Mouse (Mus musculus) cerebellum, adult (tissue): Measurements from ENCODE around the gene Prr5.
A peak's percentile ranks its signal among the peaks of the same experiment; 100 is the strongest.

Source experiments
- ATAC-seq: cut with Nextera tagmentation; 2 replicates; pipeline ENCODE4 v1.9.2; 2017; ENCODE audit warnings: mild to moderate bottlenecking, moderate library complexity, mixed read lengths; ENCODE audit not compliant: insufficient number of reproducible peaks, low FRiP score, low TSS enrichment

Prr5 gene

GRCm38 (mm10) chr15:84668938-84669747 lies at the start of gene Prr5:
Prr5 (plus strand) TSS chr15:84669620.
- no peak for ATAC-seq

DNA sequence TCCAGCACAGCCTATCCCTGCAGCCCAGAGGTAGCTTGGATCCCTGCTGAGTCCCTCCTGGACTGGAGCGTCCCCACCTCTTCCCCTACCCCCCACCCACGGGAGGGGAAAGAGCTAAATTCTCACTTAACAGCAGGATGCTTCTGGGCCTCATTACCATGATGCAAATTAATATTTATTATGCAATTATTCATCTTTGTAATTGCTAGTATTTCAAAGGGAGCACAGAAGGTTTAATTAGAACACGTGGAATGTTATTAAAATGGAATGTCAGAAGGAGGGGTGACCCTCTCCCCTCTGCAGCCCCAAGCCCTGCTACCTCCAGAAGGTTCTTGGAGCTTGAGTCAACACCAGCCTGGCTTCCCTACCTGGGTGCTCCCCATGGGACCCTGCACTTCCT lies 49.4 kb upstream of the Prr5 start:
- no peak for ATAC-seq

DNA sequence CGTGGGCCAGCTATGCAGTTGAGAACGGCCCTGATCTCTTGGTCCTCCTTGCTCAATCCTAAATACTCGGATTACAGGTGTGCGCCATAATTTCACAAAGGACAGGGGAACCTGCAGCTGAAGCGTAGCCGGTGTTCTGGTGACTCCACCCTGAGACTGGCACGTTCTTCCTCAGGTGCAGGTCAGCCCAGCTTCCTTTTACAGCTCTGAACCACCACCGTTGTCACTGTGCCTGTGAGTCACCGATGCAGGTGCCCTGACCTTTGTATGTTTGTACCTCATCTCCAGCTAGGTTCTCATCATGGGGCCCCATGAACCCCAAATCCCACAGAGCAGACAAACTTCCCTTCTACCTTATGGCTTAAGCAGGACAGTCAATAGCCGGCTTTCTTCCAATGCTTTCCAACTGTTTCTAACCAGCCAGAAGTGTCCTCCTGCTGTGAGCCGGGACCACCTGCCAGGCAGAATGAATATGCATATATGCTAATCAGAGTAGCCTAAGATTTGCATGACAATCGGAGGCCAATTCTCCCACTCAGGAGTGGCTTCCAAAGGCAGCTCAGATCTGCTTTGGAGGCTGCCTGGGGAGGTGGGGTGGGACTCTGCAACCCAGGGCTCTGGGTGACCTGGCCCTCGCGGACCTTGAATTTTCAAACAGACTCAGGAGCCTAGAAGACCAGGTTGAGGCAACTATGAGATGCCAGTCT lies 47.5 kb upstream of the Prr5 start:
- no peak for ATAC-seq

GRCm38 (mm10) chr15:84624870-84625269 lies 44.5 kb upstream of the Prr5 start:
- ATAC-seq = no peak

DNA sequence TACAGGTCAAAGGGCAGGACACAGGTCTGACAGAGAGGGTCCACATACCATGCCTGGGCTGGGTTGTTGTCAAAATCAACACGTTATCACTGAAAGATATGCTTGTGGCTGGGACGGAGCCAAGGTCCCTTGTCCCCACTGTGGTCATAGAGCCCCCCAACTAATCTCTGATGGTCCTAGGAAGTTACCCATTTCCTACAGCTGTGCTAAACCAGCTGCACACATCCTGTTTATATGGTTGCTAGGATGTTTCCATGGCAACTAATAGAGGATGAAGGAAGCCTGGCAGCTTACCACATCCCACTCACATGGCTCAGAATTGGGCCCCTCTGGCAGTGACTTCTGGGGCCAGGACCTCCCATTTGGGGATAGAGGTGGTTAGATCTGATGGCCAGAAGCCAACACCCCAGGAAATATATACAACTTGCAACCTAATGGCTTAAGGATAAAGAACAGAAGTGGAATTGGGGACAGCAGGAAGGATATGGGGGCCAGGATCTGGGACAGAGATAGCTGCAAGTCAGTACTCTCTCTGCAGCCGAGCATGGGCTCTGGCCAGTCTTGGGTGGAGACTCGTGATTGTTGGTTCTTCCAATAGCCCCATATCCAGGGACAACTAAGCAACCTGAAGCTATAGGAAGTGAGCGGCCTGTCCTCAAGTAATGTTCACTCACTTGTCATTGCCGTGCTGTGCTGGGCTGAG lies 43.6 kb upstream of the Prr5 start:
- no peak for ATAC-seq

DNA sequence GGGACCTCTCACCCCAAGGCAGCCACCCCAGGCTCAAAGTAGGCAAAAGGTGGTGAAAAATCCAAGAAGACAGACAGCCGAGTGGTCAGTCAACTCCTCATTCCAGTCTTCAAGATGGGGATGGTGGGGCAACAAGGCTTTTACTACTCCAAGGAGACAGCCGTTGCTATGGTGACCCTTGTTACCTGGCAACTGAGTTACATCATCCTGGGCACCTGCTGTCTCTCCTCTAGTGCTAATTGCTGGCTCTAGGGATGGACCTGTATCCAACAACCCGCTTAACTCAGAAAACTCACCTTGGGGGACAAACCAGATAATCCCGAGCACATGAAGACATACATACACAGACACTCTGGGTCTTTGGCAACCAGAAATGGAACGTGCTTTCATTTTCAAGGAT lies 42.1 kb upstream of the Prr5 start:
- ATAC-seq = no peak

GRCm38 (mm10) chr15:84629680-84630079 lies 39.7 kb upstream of the Prr5 start:
- no peak for ATAC-seq

- peak; percentile 69 for ATAC-seq
These were observed 37.9 kb upstream of the Prr5 start for GRCm38 (mm10) chr15:84631560-84631959.

GRCm38 (mm10) chr15:84634361-84634760 lies 35.1 kb upstream of the Prr5 start:
- ATAC-seq = no peak

- ATAC-seq = no peak
These were observed 31.0 kb upstream of the Prr5 start for GRCm38 (mm10) chr15:84638405-84638804.

DNA sequence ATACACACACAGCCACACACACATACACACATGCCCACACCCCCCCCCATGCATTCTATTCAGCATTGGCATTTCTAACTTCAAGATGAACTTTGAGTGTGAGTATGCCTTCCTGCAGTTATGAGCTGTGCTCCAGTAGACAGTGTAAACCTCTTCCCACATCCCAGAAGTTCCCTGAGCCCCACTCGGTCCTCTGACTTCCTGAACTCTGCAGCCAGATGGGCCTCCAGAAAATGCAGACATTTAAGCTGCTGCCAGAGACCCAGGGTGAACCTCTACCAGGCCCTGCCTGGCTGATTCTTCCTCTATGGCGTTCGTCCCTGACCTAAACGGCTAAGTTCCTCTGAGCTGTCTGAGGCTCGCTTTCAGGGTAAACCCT lies 30.4 kb upstream of the Prr5 start:
- no peak for ATAC-seq

- ATAC-seq = no peak
These were observed 29.8 kb upstream of the Prr5 start for GRCm38 (mm10) chr15:84639451-84640136.

- no peak for ATAC-seq
These were observed 28.7 kb upstream of the Prr5 start for GRCm38 (mm10) chr15:84640722-84641121.

DNA sequence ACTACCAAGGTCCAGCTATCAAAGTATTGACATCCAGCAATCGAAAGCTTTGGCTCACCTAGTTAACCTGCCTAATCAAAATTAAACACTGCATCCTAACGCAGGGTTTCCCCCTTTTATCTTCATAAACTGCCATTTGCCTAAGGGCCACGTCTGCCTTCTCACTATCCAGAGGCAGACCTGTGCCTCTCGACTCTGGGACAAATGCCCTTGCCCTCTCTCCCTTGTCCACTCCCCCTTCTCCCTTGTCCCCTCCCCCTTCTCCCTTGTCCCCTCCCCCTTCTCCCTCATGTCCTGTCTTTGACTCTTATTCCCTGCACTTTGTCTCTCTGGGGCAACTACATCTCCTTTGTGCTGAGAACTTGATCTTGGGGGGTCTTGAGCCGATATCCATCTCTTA lies 28.3 kb upstream of the Prr5 start:
- ATAC-seq = no peak

DNA sequence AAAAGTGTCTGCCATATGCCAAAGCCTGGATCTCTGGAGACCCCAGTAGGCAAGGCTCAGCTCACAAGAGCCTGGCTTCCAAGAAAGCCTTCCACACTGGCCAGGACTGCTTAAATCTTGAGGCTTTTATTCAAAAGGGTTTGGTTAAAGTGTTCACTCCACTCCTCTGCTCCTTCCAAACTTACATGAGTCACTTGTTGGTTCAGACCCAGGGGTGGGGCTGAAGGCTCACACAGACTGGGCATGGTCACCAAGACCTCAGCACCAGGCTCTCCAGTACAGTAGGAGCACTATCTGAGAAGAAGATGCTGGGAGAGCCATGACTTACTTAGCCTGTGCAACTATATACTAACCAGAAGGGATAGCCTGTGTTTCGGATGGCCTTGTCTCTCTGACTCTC lies 27.5 kb upstream of the Prr5 start:
- ATAC-seq = no peak

GRCm38 (mm10) chr15:84643178-84643577 lies 26.2 kb upstream of the Prr5 start:
- ATAC-seq = no peak

DNA sequence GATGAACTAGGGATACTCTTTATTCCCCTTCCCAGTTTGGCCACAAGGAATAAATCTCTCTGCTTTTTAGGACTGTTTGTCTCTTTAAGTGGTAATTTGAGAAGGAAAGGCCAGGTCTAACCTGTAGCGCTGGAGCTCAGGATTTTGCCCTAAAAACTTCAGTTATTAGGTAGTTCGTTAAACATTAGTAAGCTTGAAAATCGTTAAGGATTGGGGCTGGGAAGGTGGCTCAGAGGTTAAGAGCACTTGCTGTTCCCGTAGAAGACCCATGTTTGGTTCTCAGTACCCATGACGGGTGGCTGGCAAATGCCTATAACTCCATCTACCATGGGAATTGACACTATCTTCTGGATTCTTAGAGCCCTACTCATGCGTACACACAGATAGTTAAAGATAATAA lies 17.9 kb upstream of the Prr5 start:
- ATAC-seq = no peak

DNA sequence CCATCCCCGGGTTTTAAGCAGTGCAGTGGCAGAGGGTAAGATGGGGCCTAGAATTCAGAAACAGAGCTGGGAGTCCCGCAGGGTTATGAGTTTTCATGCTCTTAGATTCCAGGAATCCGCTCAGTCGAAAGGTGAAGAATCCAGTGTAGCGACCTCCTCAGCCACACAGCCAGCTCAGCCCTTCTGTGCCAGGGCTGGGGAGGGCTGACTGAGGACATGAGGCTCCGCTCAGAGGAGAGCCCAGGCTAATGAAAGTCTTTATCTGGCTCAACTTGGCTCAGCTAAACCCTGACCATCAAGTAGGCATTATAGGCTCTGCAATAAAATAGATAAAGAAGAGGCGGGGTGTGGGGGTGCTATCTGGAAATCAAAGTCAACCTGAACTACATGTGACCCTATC lies 16.3 kb upstream of the Prr5 start:
- no peak for ATAC-seq

DNA sequence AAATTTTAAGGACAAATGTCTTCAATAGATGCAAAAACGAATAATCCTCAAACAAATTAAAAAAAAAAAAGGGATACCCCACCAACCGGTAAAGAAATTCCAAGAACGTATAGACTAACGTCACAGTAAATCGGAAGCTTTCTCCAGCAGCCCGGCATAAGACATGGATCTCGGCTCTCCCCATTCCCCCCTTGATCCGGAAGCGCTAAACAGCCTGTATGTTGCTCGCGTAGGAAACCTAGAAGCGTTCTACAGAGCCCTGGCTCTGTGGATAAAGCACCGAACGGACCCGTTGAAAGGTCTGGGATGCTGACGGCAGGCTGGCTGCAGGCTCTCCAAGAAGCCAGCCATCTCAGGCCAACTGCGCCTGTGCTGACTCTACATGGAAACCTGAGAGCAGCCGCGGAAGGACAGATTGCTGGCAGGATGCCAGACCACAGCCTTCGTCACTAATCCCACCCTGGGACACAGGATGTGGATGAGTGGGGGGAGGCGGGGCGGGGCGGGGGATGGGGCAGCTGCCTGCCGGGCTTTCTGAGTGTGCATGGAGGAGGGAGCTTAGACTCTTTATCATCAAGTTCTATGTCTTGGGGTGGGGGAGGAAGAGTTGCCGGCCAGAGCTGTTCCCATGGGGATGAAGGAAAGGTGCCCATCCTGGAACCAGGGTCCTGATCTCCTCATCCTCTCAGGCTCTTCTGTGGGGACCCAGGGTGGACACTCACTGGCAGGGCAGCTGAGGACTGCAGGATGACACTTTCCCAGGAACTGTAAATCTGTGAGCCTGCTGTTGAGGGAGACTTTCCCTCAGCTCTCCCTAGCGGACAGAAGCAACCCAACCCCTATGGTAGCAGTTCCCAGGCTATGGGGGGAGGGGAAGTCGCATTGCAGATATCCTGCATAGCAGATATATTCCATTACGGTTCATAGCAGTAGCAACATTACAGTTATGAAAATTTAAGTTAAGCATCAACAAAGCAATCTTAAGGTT lies 15.1 kb upstream of the Prr5 start:
- no peak for ATAC-seq

DNA sequence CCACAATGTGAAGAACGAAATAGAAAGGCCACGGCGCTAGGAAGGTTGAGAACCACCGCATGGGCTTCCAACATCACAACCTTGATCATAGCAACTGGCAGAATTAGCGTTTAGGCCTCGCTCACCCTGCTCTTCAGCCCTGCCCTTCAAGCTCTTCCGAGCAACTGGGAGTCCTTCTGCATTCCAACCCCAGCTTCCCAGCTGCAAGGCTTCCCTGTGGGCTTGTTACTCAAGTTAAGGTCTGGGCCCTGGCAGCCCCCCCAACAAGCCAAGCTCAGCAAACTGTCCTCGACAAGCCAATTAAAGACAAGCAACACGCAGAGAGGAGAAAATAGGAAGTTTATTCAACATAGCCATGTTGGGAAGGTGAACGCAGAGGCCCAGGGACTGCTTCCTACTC lies 14.4 kb upstream of the Prr5 start:
- ATAC-seq = no peak
